Mouse (Mus musculus) thymus, postnatal 14 days (tissue): ENCODE measurements at regions not wholly inside any gene's neighbourhood (a gene's known extent, or its start where the extent isn't known, plus 50 kb on each side); places are given as distances from the start of the nearest gene placed in this dataset.

ENCODE experiments used
- DNase-seq: peaks from one replicate; pipeline ENCODE4 v3.0.0; 2021

DNA sequence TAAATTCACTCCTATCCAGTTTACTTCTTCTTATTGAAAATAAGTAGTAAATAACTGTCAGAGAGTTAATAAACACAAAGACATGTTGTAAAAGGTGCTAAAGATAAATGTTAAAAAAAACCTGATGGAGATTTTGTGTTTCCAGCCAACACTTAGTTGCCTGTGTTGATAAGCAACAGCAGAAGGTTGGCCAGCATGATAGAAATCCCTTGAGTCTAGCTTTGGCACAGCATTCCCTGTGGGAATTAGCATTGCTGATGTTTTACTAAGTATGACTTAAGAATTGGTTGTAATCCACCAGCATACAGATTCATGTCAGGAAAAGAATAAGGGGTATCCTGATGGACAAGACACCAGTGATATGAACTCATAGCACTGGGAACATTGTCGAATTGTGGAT is 594.3 kb downstream of the Plod2 start:
- DNase-seq, result no peak

DNA sequence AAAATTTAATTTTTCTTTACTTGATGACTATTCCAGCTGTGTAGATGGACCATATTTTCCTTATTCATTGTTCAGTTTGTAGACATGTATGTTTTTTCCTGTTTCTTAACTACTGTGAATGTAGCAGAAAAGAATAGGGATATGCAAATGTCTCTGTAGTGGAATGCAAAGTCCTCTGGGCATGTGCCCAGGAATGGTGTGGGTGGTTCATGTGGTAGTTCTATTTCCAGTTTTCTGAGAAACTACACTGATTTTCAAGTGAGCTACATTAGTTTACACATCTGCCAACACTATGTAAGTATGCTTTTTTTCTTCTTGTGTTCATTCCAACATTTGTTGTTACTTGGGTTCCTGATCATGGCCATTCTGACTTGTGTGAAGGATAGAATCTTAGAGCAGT is 628.0 kb downstream of the Plod2 start:
- DNase-seq, result no peak

DNA sequence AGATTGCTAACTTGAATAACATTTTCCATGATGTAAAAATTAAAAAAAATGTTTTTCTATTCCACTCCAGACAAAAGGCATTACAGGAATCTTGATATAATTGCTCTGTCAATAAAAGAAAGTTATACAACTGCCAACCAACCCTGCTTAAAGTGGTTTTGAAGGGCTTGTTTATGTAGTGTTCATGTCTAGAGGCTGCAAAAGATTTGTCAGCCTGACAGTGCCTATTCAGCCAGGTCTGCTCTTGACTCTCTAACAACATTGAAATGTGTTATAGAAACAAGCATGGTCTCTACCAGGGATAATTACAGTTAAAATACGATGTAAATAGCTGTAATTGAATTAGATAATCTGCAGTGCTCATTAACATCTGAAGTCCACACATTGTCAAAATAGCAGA is 644.6 kb downstream of the Plod2 start:
- DNase-seq, result no peak

DNA sequence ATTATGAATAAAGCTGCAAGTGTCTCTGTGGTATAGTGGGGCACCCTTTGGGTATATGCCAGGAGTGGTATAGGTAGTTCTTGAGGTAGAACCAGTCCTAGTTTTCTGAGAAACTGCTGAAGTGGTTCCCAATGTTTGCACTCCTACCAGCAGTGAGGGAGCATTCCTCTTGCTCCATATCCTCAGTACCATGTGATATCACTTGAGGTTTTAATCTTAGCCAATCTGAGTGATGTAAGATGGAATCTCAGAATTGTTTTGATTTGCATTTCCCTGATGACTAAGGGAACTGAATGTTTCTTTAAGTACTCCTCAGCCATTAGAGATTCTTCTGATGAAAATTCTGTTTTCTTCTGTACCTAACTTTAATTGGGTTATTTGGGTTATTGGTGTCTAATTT is 690.5 kb downstream of the Plod2 start:
- no peak for DNase-seq

DNA sequence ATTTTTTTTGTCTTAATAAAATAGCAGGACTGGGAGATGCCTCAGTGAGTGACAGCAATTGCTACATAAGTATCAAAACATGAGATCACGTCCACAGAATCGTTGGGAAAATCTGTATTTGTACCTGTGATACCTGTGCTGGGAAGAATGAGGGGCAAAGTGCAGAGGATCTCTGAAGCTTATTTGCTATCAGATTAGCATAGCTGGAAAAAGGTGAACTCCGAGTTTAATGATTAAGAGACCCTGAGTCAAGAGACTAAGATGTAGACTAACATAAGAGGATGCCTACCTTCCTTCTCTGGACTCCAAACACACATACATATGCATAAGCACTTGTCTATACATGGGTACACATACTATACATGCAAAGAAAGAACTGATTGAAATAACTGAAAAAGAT is 710.1 kb downstream of the Plod2 start:
- no peak for DNase-seq

DNA sequence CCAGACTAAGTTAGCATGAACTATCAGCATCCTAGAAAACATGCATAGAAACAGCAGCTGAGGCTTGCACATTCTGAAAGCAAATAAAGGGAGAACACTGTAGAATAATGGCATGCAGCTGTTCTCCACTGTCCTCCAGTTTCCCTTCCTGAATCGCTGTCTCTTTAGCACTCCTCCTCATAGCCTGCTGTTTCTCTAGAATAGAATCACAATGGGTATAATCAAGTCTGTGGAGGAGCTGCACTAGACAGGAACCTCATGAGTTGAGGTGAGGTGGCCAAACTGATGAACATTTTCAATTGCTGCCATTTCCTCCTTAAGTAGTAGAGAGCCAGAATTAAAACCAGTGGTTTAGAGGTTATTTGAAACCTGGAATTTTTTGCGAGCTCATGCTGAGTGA is 755.3 kb downstream of the Plod2 start:
- no peak for DNase-seq

DNA sequence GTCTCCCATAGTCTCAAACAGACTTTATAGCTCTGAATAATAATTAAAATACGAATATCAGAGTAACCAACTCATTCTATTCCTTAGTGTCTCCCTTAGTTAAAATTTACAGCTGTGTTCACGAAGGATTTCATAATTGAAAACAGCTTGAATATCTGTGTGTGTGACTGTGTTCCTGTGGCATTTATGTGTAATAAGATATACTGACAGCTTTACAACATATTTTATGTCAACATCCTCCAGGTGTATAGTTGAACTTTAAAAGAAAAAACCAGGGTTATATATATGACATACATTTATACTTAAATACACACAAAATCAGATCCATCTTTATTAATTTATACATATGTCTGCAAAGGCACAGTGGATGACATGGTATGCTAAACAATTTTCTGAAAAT is 764.7 kb downstream of the Plod2 start:
- no peak for DNase-seq

DNA sequence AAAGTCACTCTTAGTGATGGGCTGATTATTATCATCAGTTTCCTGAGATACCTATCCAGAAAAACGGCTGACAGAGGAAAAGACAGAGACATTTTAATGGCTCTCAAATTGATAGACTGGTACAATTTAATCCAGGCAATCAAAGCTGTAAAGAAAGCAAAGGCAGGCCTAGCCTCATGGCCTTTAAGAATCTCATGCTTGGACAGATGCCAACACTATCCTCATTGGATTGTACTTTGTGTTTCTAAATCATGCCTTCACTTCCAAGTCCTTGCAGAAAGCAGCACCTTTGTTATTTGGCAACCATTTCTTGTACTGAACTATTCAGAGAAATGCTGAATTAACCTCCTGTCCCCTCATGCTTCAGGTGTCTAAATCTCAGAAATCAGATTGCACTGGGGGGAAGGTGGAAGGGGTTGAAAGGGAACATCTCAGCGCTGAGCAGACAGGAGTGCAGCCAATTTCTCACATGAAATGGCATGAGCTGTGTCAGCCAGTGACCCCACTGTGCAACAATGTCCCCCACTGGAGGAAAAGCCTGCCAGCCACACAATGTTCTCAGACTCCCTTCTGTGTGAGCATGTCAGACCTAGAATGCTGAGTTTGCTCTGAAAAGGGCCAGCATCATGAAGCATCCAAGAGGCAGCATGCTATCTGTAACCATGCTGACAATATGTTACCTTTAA is 787.1 kb downstream of the Plod2 start:
- no peak for DNase-seq
